Mouse (Mus musculus): Measurements from ENCODE around the gene Ntrk3. TPM values are rescaled to one million over a fixed set of nuclear protein-coding genes. Genes with fewer than 3 reads are reported as not detected.

Ntrk3 gene
- polyA plus RNA-seq, 1 experiment: 75.7 TPM

- Histone ChIP-seq H3K4me3 (ENCODE audit: insufficient read depth, low read length) (no peak overlapping the region), H3K27ac (ENCODE audit: insufficient read depth, low read length) (no peak overlapping the region), H3K4me1 (ENCODE audit: control insufficient read depth, insufficient read depth, low read length) (peaks cover 15% of the 10 kb centered on the region)
- TF ChIP-seq POLR2A (IDR thresholded peaks at IDR 0.05; ENCODE audit: extremely low read depth, insufficient read depth, low read length) (no peak), CTCF (IDR thresholded peaks at IDR 0.05; ENCODE audit: extremely low read depth, insufficient read depth, low read length) (no peak)
Measured at GRCm38 (mm10) chr7:78528008-78528407, 209.8 kb downstream of the Ntrk3 start.

- H3K4me3 ChIP-seq (ENCODE audit: insufficient read depth, low read length): no peak overlapping the region
Measured at GRCm38 (mm10) chr7:78527564-78527963, 210.2 kb downstream of the Ntrk3 start.

GRCm38 (mm10) chr7:78520243-78520927 lies 217.4 kb downstream of the Ntrk3 start:
- Histone ChIP-seq H3K4me3 (ENCODE audit: insufficient read depth, low read length) (no peak overlapping the region), H3K27ac (ENCODE audit: insufficient read depth, low read length) (no peak overlapping the region), H3K4me1 (ENCODE audit: control insufficient read depth, insufficient read depth, low read length) (peaks cover 2% of the 10 kb centered on the region)
- no peak for TF ChIP-seq POLR2A (IDR thresholded peaks at IDR 0.05; ENCODE audit: extremely low read depth, insufficient read depth, low read length)
- TF ChIP-seq CTCF (IDR thresholded peaks at IDR 0.05; ENCODE audit: extremely low read depth, insufficient read depth, low read length): no peak

More at GRCm38 (mm10) chr7:78527564-78527963, 210.2 kb downstream of the Ntrk3 start:
- Histone ChIP-seq H3K4me1 (ENCODE audit: control insufficient read depth, insufficient read depth, low read length) (peaks cover 15% of the 10 kb centered on the region), H3K27ac (ENCODE audit: insufficient read depth, low read length) (no peak overlapping the region)
- TF ChIP-seq CTCF (IDR thresholded peaks at IDR 0.05; ENCODE audit: extremely low read depth, insufficient read depth, low read length): no peak
- no peak for TF ChIP-seq POLR2A (IDR thresholded peaks at IDR 0.05; ENCODE audit: extremely low read depth, insufficient read depth, low read length)

GRCm38 (mm10) chr7:78519689-78520088 lies 218.1 kb downstream of the Ntrk3 start:
- Histone ChIP-seq H3K27ac (ENCODE audit: insufficient read depth, low read length) (no peak overlapping the region), H3K4me3 (ENCODE audit: insufficient read depth, low read length) (no peak overlapping the region), H3K4me1 (ENCODE audit: control insufficient read depth, insufficient read depth, low read length) (peaks cover 2% of the 10 kb centered on the region)
- TF ChIP-seq CTCF (IDR thresholded peaks at IDR 0.05; ENCODE audit: extremely low read depth, insufficient read depth, low read length): no peak
- no peak for TF ChIP-seq POLR2A (IDR thresholded peaks at IDR 0.05; ENCODE audit: extremely low read depth, insufficient read depth, low read length)

- H3K27ac ChIP-seq (ENCODE audit: insufficient read depth, low read length): no peak overlapping the region
Measured at GRCm38 (mm10) chr7:78518760-78519363, 218.9 kb downstream of the Ntrk3 start.

GRCm38 (mm10) chr7:78515042-78515609 lies 222.7 kb downstream of the Ntrk3 start:
- H3K4me1 ChIP-seq (ENCODE audit: control insufficient read depth, insufficient read depth, low read length): no peaks in the 10 kb centered on the region; the same call in none of the 2 replicates
- no peak overlapping the region for H3K27ac ChIP-seq (ENCODE audit: insufficient read depth, low read length)
- no peak overlapping the region for H3K4me3 ChIP-seq (ENCODE audit: insufficient read depth, low read length)
- TF ChIP-seq CTCF (IDR thresholded peaks at IDR 0.05; ENCODE audit: extremely low read depth, insufficient read depth, low read length) (no peak), POLR2A (IDR thresholded peaks at IDR 0.05; ENCODE audit: extremely low read depth, insufficient read depth, low read length) (no peak)

More at GRCm38 (mm10) chr7:78518760-78519363, 218.9 kb downstream of the Ntrk3 start:
- Histone ChIP-seq H3K4me1 (ENCODE audit: control insufficient read depth, insufficient read depth, low read length) (peaks cover 2% of the 10 kb centered on the region), H3K4me3 (ENCODE audit: insufficient read depth, low read length) (no peak overlapping the region)
- no peak for TF ChIP-seq CTCF (IDR thresholded peaks at IDR 0.05; ENCODE audit: extremely low read depth, insufficient read depth, low read length)
- no peak for TF ChIP-seq POLR2A (IDR thresholded peaks at IDR 0.05; ENCODE audit: extremely low read depth, insufficient read depth, low read length)

- H3K4me3 ChIP-seq (ENCODE audit: insufficient read depth, low read length): no peak overlapping the region
- no peak overlapping the region for H3K27ac ChIP-seq (ENCODE audit: insufficient read depth, low read length)
- TF ChIP-seq CTCF (IDR thresholded peaks at IDR 0.05; ENCODE audit: extremely low read depth, insufficient read depth, low read length) (no peak), POLR2A (IDR thresholded peaks at IDR 0.05; ENCODE audit: extremely low read depth, insufficient read depth, low read length) (no peak)
- H3K4me1 ChIP-seq (ENCODE audit: control insufficient read depth, insufficient read depth, low read length): peaks cover 3% of the 10 kb centered on the region; the same call in 1 of the 2 replicates
Measured at GRCm38 (mm10) chr7:78507032-78507611, 230.7 kb downstream of the Ntrk3 start.

- no peak overlapping the region for H3K4me3 ChIP-seq (ENCODE audit: insufficient read depth, low read length)
- H3K4me1 ChIP-seq (ENCODE audit: control insufficient read depth, insufficient read depth, low read length): peaks cover 26% of the 10 kb centered on the region
- no peak overlapping the region for H3K27ac ChIP-seq (ENCODE audit: insufficient read depth, low read length)
- TF ChIP-seq CTCF (IDR thresholded peaks at IDR 0.05; ENCODE audit: extremely low read depth, insufficient read depth, low read length): no peak
- TF ChIP-seq POLR2A (IDR thresholded peaks at IDR 0.05; ENCODE audit: extremely low read depth, insufficient read depth, low read length): no peak
Measured at GRCm38 (mm10) chr7:78500863-78501262, 236.9 kb downstream of the Ntrk3 start.

- Histone ChIP-seq H3K27ac (ENCODE audit: insufficient read depth, low read length) (0 out of 2 replicates have a peak overlapping the region, but pooled peaks have one; percentile 61), H3K4me3 (ENCODE audit: insufficient read depth, low read length) (no peak overlapping the region), H3K4me1 (ENCODE audit: control insufficient read depth, insufficient read depth, low read length) (peaks cover 27% of the 10 kb centered on the region)
- TF ChIP-seq POLR2A (IDR thresholded peaks at IDR 0.05; ENCODE audit: extremely low read depth, insufficient read depth, low read length): no peak
- TF ChIP-seq CTCF (IDR thresholded peaks at IDR 0.05; ENCODE audit: extremely low read depth, insufficient read depth, low read length): no peak
Measured at GRCm38 (mm10) chr7:78499970-78500369, 237.8 kb downstream of the Ntrk3 start.
